Mouse (Mus musculus) heart, postnatal 0 days (tissue): Measurements from ENCODE around the gene Sestd1. TPM values are rescaled to one million over a fixed set of nuclear protein-coding genes. Genes with fewer than 3 reads are reported as not detected.

ENCODE experiments used
- ATAC-seq: fragments of 200-750 bp; cut with Nextera tagmentation; 2 replicates; pipeline ENCODE4 v1.8.0; 2017; ENCODE audit warnings: low read depth, moderate number of reproducible peaks, moderate library complexity; ENCODE audit not compliant: insufficient read depth
- DNase-seq: peaks from one replicate; pipeline ENCODE4 v3.0.0-alpha.2; 2016; ENCODE audit warnings: low spot score
- H3K27ac ChIP-seq: fragments of 300-500 bp; sonication (generic); 2 replicates; pipeline ENCODE4 v1.5.1; 2014; ENCODE audit warnings: low read depth, mild to moderate bottlenecking
- H3K27me3 ChIP-seq: fragments of 300-500 bp; sonication (generic); 2 replicates; pipeline ENCODE4 v1.6.1; 2014; ENCODE audit warnings: low read length, mixed read lengths; ENCODE audit not compliant: control insufficient read depth, insufficient read depth
- H3K36me3 ChIP-seq: fragments of 300-500 bp; sonication (generic); replicated peaks from 2 replicates; pipeline ENCODE4 v1.6.1; 2014; ENCODE audit warnings: low read length, mixed read lengths; ENCODE audit not compliant: control insufficient read depth, insufficient read depth
- H3K4me1 ChIP-seq: fragments of 300-500 bp; sonication (generic); 2 replicates; pipeline ENCODE4 v1.6.1; 2014; ENCODE audit warnings: antibody characterized with exemption; ENCODE audit not compliant: control insufficient read depth, insufficient read depth
- H3K4me2 ChIP-seq: fragments of 300-500 bp; sonication (generic); 2 replicates; pipeline ENCODE4 v1.6.1; 2014; ENCODE audit warnings: low read depth, mild to moderate bottlenecking, low read length, moderate library complexity
- H3K4me3 ChIP-seq: fragments of 300-500 bp; sonication (generic); 2 replicates; pipeline ENCODE4 v1.5.1; 2014; ENCODE audit warnings: low read depth, low read length
- H3K9ac ChIP-seq: fragments of 300-500 bp; sonication (generic); replicated peaks from 2 replicates; pipeline ENCODE4 v1.6.1; 2014; ENCODE audit warnings: low read depth, low read length, mixed read lengths
- H3K9me3 ChIP-seq: fragments of 300-500 bp; sonication (generic); replicated peaks from 2 replicates; pipeline ENCODE4 v1.6.1; 2016; ENCODE audit warnings: low read length; ENCODE audit not compliant: control insufficient read depth
- CTCF ChIP-seq: IDR thresholded peaks from 2 replicates; pipeline ENCODE4 v1.5.1; 2016; ENCODE audit warnings: antibody characterized with exemption, control low read depth, low read depth
- EP300 ChIP-seq: IDR thresholded peaks from 2 replicates; pipeline ENCODE4 v1.6.1; 2016; ENCODE audit warnings: antibody characterized with exemption, low read depth
- WGBS: fragments of 180-500 bp; shearing (Covaris S2); extraction: QIAGEN DNeasy Blood & Tissue Kit; methylation state at CpG from one replicate; pipeline ENCODE4 v1.1.7; 2014; 5-methylcytosine and 5-hydroxymethylcytosine counted together
- polyA plus RNA-seq: library from polyadenylated mRNA; unstranded; fragments of >200 nt; fragmentation: Nextera tagmentation; extraction: Ambion mirVana; gene quantifications from 2 replicates; pipeline ENCODE4 v1.2.1, GENCODE M21; 2015
- total RNA-seq: library from RNA; depleted of rRNA; stranded (reverse); fragments of >200 nt; gene quantifications from 2 replicates; pipeline ENCODE4 v1.2.3, GENCODE M21; 2014; ENCODE audit warnings: low replicate concordance; rRNA removed

Gene Sestd1
- total and polyA plus RNA-seq, 2 experiments from 2014 or later: 9.7 to 9.8 TPM

DNA sequence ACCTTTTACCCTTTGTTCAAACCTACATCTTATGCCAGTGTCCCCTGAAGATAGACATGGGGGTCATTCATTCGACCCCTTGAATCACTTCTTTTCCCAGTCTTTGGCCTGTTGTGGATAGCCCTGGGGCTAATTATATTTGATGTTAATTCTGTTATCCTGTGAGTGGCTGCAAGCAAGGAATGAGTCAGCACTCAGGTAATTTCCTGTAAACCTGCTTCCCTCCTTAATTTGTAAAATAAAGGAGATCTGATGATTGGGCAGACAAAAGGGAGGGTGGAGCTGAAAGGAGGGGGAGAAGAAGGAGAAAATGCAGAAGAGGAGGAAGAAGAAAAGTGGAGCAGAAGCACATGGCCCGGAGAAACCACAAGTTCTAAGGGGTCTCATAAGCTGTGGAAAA is 133.4 kb downstream of the Sestd1 start:
- no peak overlapping the region for H3K4me2 ChIP-seq
- no peaks in the 10 kb centered on the region for H3K9me3 ChIP-seq
- no peak overlapping the region for H3K4me3 ChIP-seq
- ATAC-seq (no peak), DNase-seq (no peak)
- H3K36me3 ChIP-seq: no peaks in the 10 kb centered on the region
- 80% methylated on average over 2 of the region's 2 CpGs for WGBS
- H3K9ac ChIP-seq: no peak overlapping the region
- H3K4me1 ChIP-seq: peaks cover 9% of the 10 kb centered on the region
- H3K27me3 ChIP-seq: no peaks in the 10 kb centered on the region
- TF ChIP-seq CTCF (no peak), EP300 (no peak)
- H3K27ac ChIP-seq: no peak overlapping the region

DNA sequence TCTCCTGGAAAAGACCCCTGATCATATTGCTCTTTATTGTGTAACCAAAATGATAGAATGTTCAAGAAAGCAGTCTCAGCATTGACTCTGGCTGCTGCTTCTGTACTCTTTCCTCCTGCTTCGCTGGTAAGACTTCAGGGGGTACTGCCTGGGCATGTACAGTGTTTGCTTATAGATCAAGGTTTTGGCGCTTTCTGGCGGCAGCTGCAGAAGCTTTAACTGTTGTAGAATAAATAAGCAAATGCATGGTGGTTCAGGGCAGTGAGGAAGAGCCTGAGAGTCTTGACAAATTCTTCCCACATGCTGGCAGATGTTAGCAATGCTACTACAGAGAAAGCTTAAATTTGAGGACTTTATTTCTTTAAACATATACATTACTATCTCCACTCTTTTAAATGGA is 134.1 kb downstream of the Sestd1 start:
- Histone ChIP-seq H3K36me3 (no peaks in the 10 kb centered on the region), H3K27ac (no peak overlapping the region), H3K4me2 (no peak overlapping the region), H3K9me3 (no peaks in the 10 kb centered on the region), H3K4me1 (peaks cover 9% of the 10 kb centered on the region), H3K4me3 (no peak overlapping the region), H3K9ac (no peak overlapping the region), H3K27me3 (no peaks in the 10 kb centered on the region)
- WGBS: 82% methylated on average over 3 of the region's 3 CpGs
- TF ChIP-seq CTCF (no peak), EP300 (no peak)
- DNase-seq (no peak), ATAC-seq (no peak)

- H3K27ac ChIP-seq: no peak overlapping the region
- H3K4me2 ChIP-seq: no peak overlapping the region
- H3K4me3 ChIP-seq: no peak overlapping the region
- ATAC-seq (no peak), DNase-seq (no peak)
- TF ChIP-seq CTCF (no peak), EP300 (no peak)
- H3K4me1 ChIP-seq: peaks cover 9% of the 10 kb centered on the region
- H3K9ac ChIP-seq: no peak overlapping the region
- 84% methylated on average over 6 of the region's 6 CpGs for WGBS
- no peaks in the 10 kb centered on the region for H3K27me3 ChIP-seq
- no peaks in the 10 kb centered on the region for H3K36me3 ChIP-seq
- no peaks in the 10 kb centered on the region for H3K9me3 ChIP-seq
Measured at GRCm38 (mm10) chr2:77143536-77143935, 136.9 kb downstream of the Sestd1 start.

GRCm38 (mm10) chr2:77138879-77139278 is 141.5 kb downstream of the Sestd1 start:
- Histone ChIP-seq H3K4me2 (no peak overlapping the region), H3K9me3 (no peaks in the 10 kb centered on the region), H3K9ac (no peak overlapping the region), H3K4me1 (peaks cover 13% of the 10 kb centered on the region), H3K4me3 (no peak overlapping the region), H3K27me3 (no peaks in the 10 kb centered on the region), H3K36me3 (no peaks in the 10 kb centered on the region), H3K27ac (no peak overlapping the region)
- DNase-seq: no peak
- no peak; the same call in 1 of the 2 replicates for ATAC-seq
- TF ChIP-seq EP300 (no peak), CTCF (no peak)
- WGBS: 66% methylated on average over 6 of the region's 6 CpGs

DNA sequence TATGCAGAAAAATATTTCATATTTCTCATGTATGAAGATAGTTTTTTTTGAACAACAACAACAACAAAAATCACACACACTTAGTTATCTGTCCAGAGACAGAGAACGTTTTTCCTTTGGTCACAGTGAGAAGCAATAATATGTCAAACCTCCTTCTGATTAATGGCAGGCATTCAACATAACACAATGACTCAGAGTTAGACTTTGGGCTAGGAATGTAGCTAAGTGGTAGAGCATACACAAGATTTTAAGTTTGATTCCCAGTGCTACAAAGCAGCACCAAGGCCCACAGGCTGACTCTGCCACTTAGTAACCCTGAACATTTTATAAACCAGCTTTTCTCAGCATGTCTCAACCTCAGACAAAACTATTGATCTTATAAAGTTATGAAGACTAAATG is 145.5 kb downstream of the Sestd1 start:
- DNase-seq: no peak
- Histone ChIP-seq H3K4me2 (no peak overlapping the region), H3K9me3 (no peaks in the 10 kb centered on the region), H3K27me3 (no peaks in the 10 kb centered on the region), H3K9ac (no peak overlapping the region), H3K36me3 (0 out of 2 replicates have a peak, but pooled peaks cover 12% of the 10 kb centered on the region), H3K4me1 (peaks cover 28% of the 10 kb centered on the region), H3K27ac (no peak overlapping the region), H3K4me3 (no peak overlapping the region)
- WGBS: 17% methylated on average over 1 of the region's 1 CpGs
- TF ChIP-seq EP300 (no peak), CTCF (no peak)
- no peak for ATAC-seq

DNA sequence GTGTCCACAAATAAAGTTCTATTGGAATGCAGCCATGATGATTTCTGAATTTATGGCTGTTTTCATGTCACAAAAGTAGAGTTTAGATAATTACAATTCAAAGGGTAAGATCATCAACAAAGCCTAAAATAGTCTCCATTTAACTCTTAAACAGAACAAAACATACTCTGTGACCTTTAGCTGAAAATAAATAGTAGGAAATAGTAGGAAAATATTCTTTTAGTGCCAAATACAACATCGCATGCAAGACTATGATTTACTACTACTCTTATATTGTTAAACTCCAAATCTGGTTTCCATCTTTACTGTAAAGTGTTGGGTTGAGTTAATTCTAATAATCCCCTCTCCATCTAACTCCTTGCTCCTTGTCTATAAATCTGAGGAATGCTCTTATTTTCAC is 147.0 kb downstream of the Sestd1 start:
- no peak for TF ChIP-seq CTCF
- no peak for TF ChIP-seq EP300
- Histone ChIP-seq H3K4me1 (peaks cover 34% of the 10 kb centered on the region), H3K27ac (no peak overlapping the region), H3K4me3 (no peak overlapping the region), H3K27me3 (no peaks in the 10 kb centered on the region), H3K36me3 (0 out of 2 replicates have a peak, but pooled peaks cover 17% of the 10 kb centered on the region), H3K4me2 (no peak overlapping the region), H3K9me3 (no peaks in the 10 kb centered on the region), H3K9ac (no peak overlapping the region)
- no peak for ATAC-seq
- DNase-seq: no peak
- 85% methylated on average over 1 of the region's 1 CpGs for WGBS

Other genes with a start within 250 kb of the Sestd1 start
- 162 and 219 TPM in 2 replicates for gene Ccdc141, start 110.0 kb downstream of the Sestd1 start, total RNA-seq
- gene Ccdc141, start 110.0 kb downstream of the Sestd1 start, polyA plus RNA-seq: 135 and 139 TPM in 2 replicates